Mouse (Mus musculus) ES-E14 (cell line): ENCODE results near the gene Fbxl4.

Experiments
- CHD2 ChIP-seq: IDR thresholded peaks from 2 replicates; pipeline ENCODE4 v1.6.1; 2014; ENCODE audit warnings: mild to moderate bottlenecking, low read depth, low read length, inconsistent platforms
- ZC3H11A ChIP-seq: IDR thresholded peaks from 2 replicates; pipeline ENCODE4 v1.6.1; 2012; ENCODE audit warnings: low read depth, mild to moderate bottlenecking, inconsistent platforms, low read length, borderline replicate concordance
- ZNF384 ChIP-seq: IDR thresholded peaks from 2 replicates; pipeline ENCODE4 v1.6.1; 2012; ENCODE audit warnings: low read depth, low read length, inconsistent platforms

- TF ChIP-seq CHD2 (no peak), ZNF384 (no peak), ZC3H11A (no peak)
Observed at GRCm38 (mm10) chr4:22380646-22381045, 23.3 kb downstream of the Fbxl4 start.
